Mouse (Mus musculus) small intestine, adult 2 months (tissue): ENCODE measurements around the gene Rsph1. TPM values are rescaled to one million over a fixed set of nuclear protein-coding genes. Genes with fewer than 3 reads are reported as not detected.

ENCODE experiments used
- H3K27ac ChIP-seq: fragments of 200-500 bp; 2 replicates; pipeline ENCODE4 v1.5.1; 2012; ENCODE audit warnings: low read depth, low read length, control low read depth, inconsistent platforms; ENCODE audit not compliant: insufficient read depth
- H3K27me3 ChIP-seq: fragments of 200-500 bp; 2 replicates; pipeline ENCODE4 v1.6.1; 2012; ENCODE audit warnings: mild to moderate bottlenecking, moderate library complexity, low read length, inconsistent platforms; ENCODE audit not compliant: control insufficient read depth, insufficient read depth
- H3K36me3 ChIP-seq: fragments of 200-500 bp; 2 replicates; pipeline ENCODE4 v1.6.1; 2012; ENCODE audit warnings: mild to moderate bottlenecking, low read length, control low read depth, inconsistent platforms; ENCODE audit not compliant: control insufficient read depth, insufficient read depth
- H3K4me1 ChIP-seq: fragments of 200-500 bp; 2 replicates; pipeline ENCODE4 v1.6.1; 2012; ENCODE audit warnings: low read length, inconsistent platforms, mixed read lengths; ENCODE audit not compliant: control insufficient read depth, insufficient read depth, insufficient read length
- H3K4me3 ChIP-seq: fragments of 200-500 bp; 2 replicates; pipeline ENCODE4 v1.5.1; 2012; ENCODE audit warnings: low read depth, mild to moderate bottlenecking, control low read depth, inconsistent platforms, low read length, moderate library complexity
- CTCF ChIP-seq: fragments of 200-500 bp; IDR thresholded peaks from 2 replicates; pipeline ENCODE4 v1.5.1; 2012; ENCODE audit warnings: low read depth, mild to moderate bottlenecking, control low read depth, inconsistent platforms, low read length, moderate library complexity, mixed read lengths; ENCODE audit not compliant: insufficient replicate concordance, insufficient read length; ENCODE audit errors: extremely low read depth
- POLR2A ChIP-seq: fragments of 200-500 bp; IDR thresholded peaks from 2 replicates; pipeline ENCODE4 v1.6.1; 2012; ENCODE audit warnings: low read depth, mild to moderate bottlenecking, control low read depth, inconsistent platforms, low read length, moderate library complexity
- WGBS: fragments of 180-500 bp; shearing (Covaris S2); methylation state at CpG from one replicate; pipeline ENCODE4 v1.1.7; 2018; 5-methylcytosine and 5-hydroxymethylcytosine counted together
- polyA plus RNA-seq: library from polyadenylated mRNA; depleted of rRNA; stranded (reverse); fragments of >200 nt; gene quantifications from 2 replicates; pipeline ENCODE4 v1.2.3, GENCODE M21; 2012

Rsph1 gene
- polyA plus RNA-seq, 1 experiment, result 0.46 TPM

GRCm38 (mm10) chr17:31235915-31236314, 41.3 kb downstream of the Rsph1 start:
- TF ChIP-seq POLR2A, result no peak
- peak; percentile 29; the same call in 1 of the 2 replicates for TF ChIP-seq CTCF
- Histone ChIP-seq H3K27me3 (no peaks in the 10 kb centered on the region), H3K27ac (no peak overlapping the region), H3K36me3 (no peaks in the 10 kb centered on the region), H3K4me1 (no peaks in the 10 kb centered on the region), H3K4me3 (no peak overlapping the region)
- 100% methylated on average over 1 of the region's 1 CpGs for WGBS

GRCm38 (mm10) chr17:31232251-31233010, 44.8 kb downstream of the Rsph1 start:
- H3K27ac ChIP-seq, result no peak overlapping the region
- TF ChIP-seq CTCF (no peak), POLR2A (no peak)
- H3K36me3 ChIP-seq, result no peaks in the 10 kb centered on the region
- WGBS, result 68% methylated on average over 8 of the region's 8 CpGs
- no peaks in the 10 kb centered on the region for H3K27me3 ChIP-seq
- H3K4me1 ChIP-seq, result no peaks in the 10 kb centered on the region
- no peak overlapping the region for H3K4me3 ChIP-seq

GRCm38 (mm10) chr17:31231780-31232179, 45.4 kb downstream of the Rsph1 start:
- H3K4me3 ChIP-seq, result no peak overlapping the region
- no peaks in the 10 kb centered on the region for H3K36me3 ChIP-seq
- no peak overlapping the region for H3K27ac ChIP-seq
- H3K4me1 ChIP-seq, result no peaks in the 10 kb centered on the region
- WGBS, result 72% methylated on average over 6 of the region's 6 CpGs
- no peaks in the 10 kb centered on the region for H3K27me3 ChIP-seq
- no peak for TF ChIP-seq POLR2A
- no peak for TF ChIP-seq CTCF

DNA sequence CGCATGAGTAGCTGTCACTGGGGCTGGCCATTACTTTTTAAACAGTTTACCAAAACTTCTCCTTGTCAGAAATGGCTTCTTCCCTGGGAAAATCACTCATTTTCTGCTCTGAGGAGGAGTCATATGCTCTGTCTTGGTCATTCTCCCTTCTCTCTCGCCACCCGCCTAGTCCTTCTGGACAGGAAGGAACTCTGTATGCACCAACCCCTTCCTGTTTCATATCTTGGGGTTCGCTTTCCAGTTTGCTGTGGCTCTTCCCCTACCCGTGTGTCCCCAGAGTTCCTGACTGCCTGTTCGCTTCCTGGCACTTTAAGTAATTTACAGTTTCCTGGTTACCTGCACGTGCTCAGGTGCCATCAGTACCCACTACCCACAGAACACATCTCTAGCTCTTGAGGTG, 50.3 kb downstream of the Rsph1 start:
- no peaks in the 10 kb centered on the region for H3K27me3 ChIP-seq

DNA sequence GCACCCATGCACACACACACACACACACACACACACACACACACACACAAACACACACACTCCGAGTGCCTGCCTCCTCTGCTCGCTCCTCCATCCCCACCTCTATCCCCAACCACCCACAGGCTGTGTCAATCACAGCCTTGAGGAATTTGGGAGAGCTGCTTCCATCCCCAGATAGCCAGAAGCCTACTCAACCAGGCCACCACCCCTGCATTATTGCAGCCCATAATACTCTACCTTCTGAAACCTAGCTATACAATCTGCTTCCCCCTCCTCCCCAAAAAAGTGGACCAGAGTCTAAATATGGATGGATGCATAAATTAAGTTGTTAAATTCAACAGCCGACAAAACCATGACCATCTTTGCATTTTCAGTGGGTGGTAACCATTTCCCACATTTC, 50.8 kb downstream of the Rsph1 start:
- Histone ChIP-seq H3K27ac (no peak overlapping the region), H3K36me3 (no peaks in the 10 kb centered on the region), H3K27me3 (no peaks in the 10 kb centered on the region), H3K4me3 (no peak overlapping the region), H3K4me1 (peaks cover 4% of the 10 kb centered on the region)
- 75% methylated on average over 3 of the region's 3 CpGs for WGBS
- no peak for TF ChIP-seq CTCF
- TF ChIP-seq POLR2A, result no peak

More for the DNA sequence above, 50.3 kb downstream of the Rsph1 start:
- H3K27ac ChIP-seq, result no peak overlapping the region
- H3K4me1 ChIP-seq, result peaks cover 4% of the 10 kb centered on the region
- no peaks in the 10 kb centered on the region for H3K36me3 ChIP-seq
- 63% methylated on average over 7 of the region's 7 CpGs for WGBS
- no peak overlapping the region for H3K4me3 ChIP-seq
- TF ChIP-seq POLR2A (no peak), CTCF (no peak)

DNA sequence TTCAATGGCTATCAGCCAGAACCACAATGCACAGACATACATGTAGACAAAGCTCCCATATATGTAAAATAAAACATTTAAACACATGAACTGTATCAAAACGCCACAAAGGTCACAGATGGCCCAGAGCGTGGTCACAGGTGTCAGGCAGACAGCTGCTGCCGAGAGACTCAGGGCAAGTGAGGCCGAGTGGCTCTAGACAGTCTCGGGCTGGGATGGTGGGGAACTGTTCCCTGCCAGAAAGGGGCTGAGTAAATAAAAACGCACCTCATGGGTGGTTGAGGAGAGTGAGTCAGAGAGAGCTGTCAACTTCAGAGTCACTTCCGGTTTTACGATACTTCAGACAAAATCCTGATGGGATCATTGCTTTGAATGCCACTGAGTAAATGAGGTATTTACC, 52.6 kb downstream of the Rsph1 start:
- TF ChIP-seq POLR2A (no peak), CTCF (no peak)

GRCm38 (mm10) chr17:31223835-31224234, 53.3 kb downstream of the Rsph1 start:
- WGBS, result 48% methylated on average over 7 of the region's 7 CpGs
- H3K27me3 ChIP-seq, result no peaks in the 10 kb centered on the region
- peaks cover 4% of the 10 kb centered on the region for H3K4me1 ChIP-seq
- no peaks in the 10 kb centered on the region for H3K36me3 ChIP-seq
- no peak overlapping the region for H3K27ac ChIP-seq
- TF ChIP-seq POLR2A (no peak), CTCF (no peak)
- no peak overlapping the region for H3K4me3 ChIP-seq

More for the DNA sequence above, 52.6 kb downstream of the Rsph1 start:
- no peak overlapping the region for H3K27ac ChIP-seq
- H3K4me1 ChIP-seq, result peaks cover 4% of the 10 kb centered on the region
- 71% methylated on average over 8 of the region's 8 CpGs for WGBS
- H3K4me3 ChIP-seq, result no peak overlapping the region
- no peaks in the 10 kb centered on the region for H3K36me3 ChIP-seq
- no peaks in the 10 kb centered on the region for H3K27me3 ChIP-seq
